7 mouse cellular contexts compared by ENCODE assay signal in the genomic region with DNA sequence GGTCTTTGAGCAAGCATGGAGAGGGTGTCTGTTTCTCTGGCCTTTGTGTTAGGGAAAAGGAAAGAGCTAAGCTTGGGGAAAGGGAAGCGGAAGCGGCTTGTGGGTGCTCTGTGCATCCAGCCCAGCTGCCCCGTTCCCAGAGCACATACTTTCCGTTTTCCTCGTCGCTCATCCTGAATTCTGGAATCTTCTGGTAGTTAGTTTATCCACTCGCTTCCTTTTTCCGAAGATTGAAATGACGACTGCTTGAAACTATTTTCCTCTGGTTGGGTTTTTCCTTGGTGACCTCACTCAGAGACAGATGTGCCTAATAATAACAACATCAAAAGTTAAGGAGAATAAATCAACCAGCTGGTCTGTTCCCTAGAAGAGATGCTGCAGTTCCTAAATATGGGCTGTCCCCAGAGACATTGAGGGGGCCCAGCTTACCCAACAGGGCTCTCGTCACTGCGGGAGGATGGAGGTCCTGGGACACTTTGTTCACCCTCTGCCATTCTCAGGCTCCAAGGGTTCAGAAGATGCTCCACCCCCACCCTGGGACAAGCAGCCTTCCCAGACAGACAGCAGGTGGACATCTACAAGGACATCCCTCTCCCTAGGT.
DNase-seq lines count a peak whose midpoint lies in the region; ATAC-seq and TF ChIP-seq lines count a peak whose summit lies in the region.

No protein-coding gene starts in this region.

- no peak overlapping the region for H3K4me3 ChIP-seq in thymus, adult 2 months (ENCODE audit: control insufficient read depth, insufficient read depth, low read length)
- no peak overlapping the region for H3K4me3 ChIP-seq in liver, embryonic 15.5 days (replicated peaks)
- no peak overlapping the region for H3K4me3 ChIP-seq in midbrain, embryonic 11.5 days (ENCODE audit: low read depth, low read length)

- TF ChIP-seq POLR2A in thymus, adult 2 months (IDR thresholded peaks at IDR 0.05; ENCODE audit: control insufficient read depth, extremely low read depth, insufficient read depth, low read length, poor library complexity): no peak

- no peaks in the 10 kb centered on the region for H3K27me3 ChIP-seq in thymus, adult 2 months (ENCODE audit: control insufficient read depth, insufficient read depth, low read length)
- H3K27me3 ChIP-seq in liver, embryonic 15.5 days: peaks cover 7% of the 10 kb centered on the region; the same call in 1 of the 2 replicates
- H3K27me3 ChIP-seq in midbrain, embryonic 11.5 days (ENCODE audit: control insufficient read depth, insufficient read depth, low read length): no peaks in the 10 kb centered on the region

- 90% methylated on average over 11 of the region's 11 CpGs for WGBS in thymus, adult 2 months
- WGBS in liver, embryonic 15.5 days (ENCODE audit: insufficient replicate concordance): 65% methylated on average over 11 of the region's 11 CpGs
- WGBS in midbrain, embryonic 11.5 days: 91% methylated on average over 11 of the region's 11 CpGs

- DNase-seq in thymus, adult 2 months: no peak
- no peak for DNase-seq in thymus, adult 18-20 months
- peak; percentile 58 to 65 for DNase-seq in heart, postnatal 10 days
- DNase-seq in midbrain, embryonic 11.5 days (ENCODE audit: low spot score, missing footprints): no peak
- DNase-seq in cerebellum, adult 8-10 months: no peak
- no peak for DNase-seq in spleen, postnatal 36 days (ENCODE audit: low spot score in 2 of 2)

- peaks cover 65% of the 10 kb centered on the region for H3K4me1 ChIP-seq in thymus, adult 2 months (replicated peaks; ENCODE audit: control insufficient read depth, insufficient read depth, low read length)
- H3K4me1 ChIP-seq in liver, embryonic 15.5 days (replicated peaks): peaks cover 37% of the 10 kb centered on the region
- peaks cover 3% of the 10 kb centered on the region; the same call in 1 of the 2 replicates for H3K4me1 ChIP-seq in midbrain, embryonic 11.5 days (ENCODE audit: control insufficient read depth, insufficient read depth, low read length)

- ATAC-seq in liver, embryonic 15.5 days (ENCODE audit: insufficient read depth): no peak
- ATAC-seq in midbrain, embryonic 11.5 days (ENCODE audit: low FRiP score): no peak

- peak overlapping the region; percentile 50; the same call in 1 of the 2 replicates for H3K27ac ChIP-seq in thymus, adult 2 months (ENCODE audit: control insufficient read depth, insufficient read depth, low read length)
- H3K27ac ChIP-seq in liver, embryonic 15.5 days (replicated peaks): peak overlapping the region; percentile 69; the same call in 1 of the 2 replicates
- H3K27ac ChIP-seq in midbrain, embryonic 11.5 days (ENCODE audit: low read depth, low read length): no peak overlapping the region

- H3K4me2 ChIP-seq in liver, embryonic 15.5 days: no peak overlapping the region
- H3K4me2 ChIP-seq in midbrain, embryonic 11.5 days: no peak overlapping the region

- intact Hi-C loops in heart, postnatal 10 days (cut with DNase I): no loop called here

- no peaks in the 10 kb centered on the region for H3K36me3 ChIP-seq in thymus, adult 2 months (ENCODE audit: control insufficient read depth, insufficient read depth, low read length)
- H3K36me3 ChIP-seq in liver, embryonic 15.5 days (replicated peaks): no peaks in the 10 kb centered on the region
- H3K36me3 ChIP-seq in midbrain, embryonic 11.5 days (ENCODE audit: control insufficient read depth, insufficient read depth, low read length): no peaks in the 10 kb centered on the region

- TF ChIP-seq CTCF in thymus, adult 2 months (IDR thresholded peaks at IDR 0.05; ENCODE audit: borderline replicate concordance, control insufficient read depth, extremely low read depth, insufficient read depth, low read length, poor library complexity): no peak

- no peaks in the 10 kb centered on the region for H3K9me3 ChIP-seq in liver, embryonic 15.5 days (replicated peaks)
- H3K9me3 ChIP-seq in midbrain, embryonic 11.5 days (ENCODE audit: control insufficient read depth, low read length): no peaks in the 10 kb centered on the region

- no peak overlapping the region for H3K9ac ChIP-seq in liver, embryonic 15.5 days
- no peak overlapping the region for H3K9ac ChIP-seq in midbrain, embryonic 11.5 days (ENCODE audit: low read length)

Comparison
In these comparisons a context has a peak if more than half of its experiments do, and no peak if none do; other contexts are left out.
1. DNase-seq: peak in heart, postnatal 10 days (2 of 2); none in thymus, adult 2 months (single experiment), thymus, adult 18-20 months (0 of 2), midbrain, embryonic 11.5 days (single experiment), cerebellum, adult 8-10 months (single experiment) and spleen, postnatal 36 days (0 of 2).